Mouse (Mus musculus) cerebellum, adult (tissue): ENCODE measurements around the gene Top2b.

ENCODE experiments used
- ATAC-seq: cut with Nextera tagmentation; 2 replicates; pipeline ENCODE4 v1.9.2; 2017; ENCODE audit warnings: mild to moderate bottlenecking, moderate library complexity, mixed read lengths; ENCODE audit not compliant: insufficient number of reproducible peaks, low FRiP score, low TSS enrichment

Gene Top2b

DNA sequence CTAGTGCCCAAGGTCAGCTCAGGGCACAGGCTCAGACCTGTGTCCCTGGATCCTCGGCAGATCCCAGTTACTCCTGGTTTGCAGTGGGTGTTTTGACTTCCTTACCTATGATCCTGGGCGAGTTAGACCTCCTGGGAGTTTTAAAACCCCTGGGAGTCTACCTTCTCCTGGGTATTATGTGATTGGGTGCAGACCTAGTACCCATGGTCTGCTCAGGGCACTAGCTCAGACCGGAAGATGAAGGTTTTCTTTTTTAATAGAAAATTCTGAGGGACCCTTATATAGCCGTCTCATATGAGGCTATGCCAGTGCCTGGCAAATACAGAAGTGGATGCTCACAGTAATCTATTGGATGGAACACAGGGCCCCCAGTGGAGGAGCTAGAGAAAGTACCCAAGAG, 40.2 kb downstream of the Top2b start:
- no peak for ATAC-seq

DNA sequence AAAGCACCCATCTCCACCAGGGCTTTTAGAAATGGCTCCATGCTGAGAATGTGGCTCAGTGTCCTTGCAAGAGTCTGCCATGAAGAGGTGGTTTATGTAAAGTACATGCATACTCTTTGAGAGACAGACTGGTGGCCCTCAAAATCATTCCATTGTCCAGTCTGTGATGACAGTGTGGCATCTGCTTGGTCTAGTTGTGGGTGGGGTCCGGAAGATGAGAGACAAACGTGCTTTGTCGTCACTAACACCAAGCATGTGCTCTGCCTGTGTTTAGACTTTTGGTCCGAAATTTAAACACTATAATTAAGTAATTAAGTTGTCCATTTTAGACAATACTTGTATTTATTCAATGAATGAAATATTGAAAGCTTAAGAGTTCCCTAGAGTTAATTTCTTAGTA, 49.2 kb downstream of the Top2b start:
- ATAC-seq = no peak

GRCm38 (mm10) chr14:16427569-16427968, 62.6 kb downstream of the Top2b start:
- ATAC-seq = no peak

GRCm38 (mm10) chr14:16431941-16432499, 67.0 kb downstream of the Top2b start:
- ATAC-seq = no peak

GRCm38 (mm10) chr14:16432550-16432949, 67.6 kb downstream of the Top2b start:
- no peak for ATAC-seq

- ATAC-seq = no peak
These were observed 68.2 kb downstream of the Top2b start for GRCm38 (mm10) chr14:16433206-16433605.

GRCm38 (mm10) chr14:16434396-16435171, 69.6 kb downstream of the Top2b start:
- ATAC-seq = peak; percentile 55

DNA sequence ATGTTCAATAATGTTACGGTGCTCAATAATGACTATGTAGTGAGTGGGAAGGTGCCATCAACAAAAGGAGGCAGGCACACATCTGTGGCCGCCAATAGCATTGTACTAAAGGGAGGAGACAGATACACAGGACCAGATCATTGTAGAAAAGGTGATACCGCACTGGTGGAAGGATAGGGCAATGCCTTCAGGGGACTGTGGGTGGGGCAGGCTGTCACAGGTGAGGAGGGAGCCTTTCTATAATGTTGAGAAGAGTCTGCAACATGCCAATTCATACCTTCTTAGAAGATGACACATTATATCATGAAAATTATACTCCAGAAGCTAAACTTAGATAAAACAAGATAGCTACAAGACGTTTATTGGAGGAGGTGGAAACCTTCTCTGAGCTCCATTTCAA, 72.4 kb downstream of the Top2b start:
- ATAC-seq = no peak

DNA sequence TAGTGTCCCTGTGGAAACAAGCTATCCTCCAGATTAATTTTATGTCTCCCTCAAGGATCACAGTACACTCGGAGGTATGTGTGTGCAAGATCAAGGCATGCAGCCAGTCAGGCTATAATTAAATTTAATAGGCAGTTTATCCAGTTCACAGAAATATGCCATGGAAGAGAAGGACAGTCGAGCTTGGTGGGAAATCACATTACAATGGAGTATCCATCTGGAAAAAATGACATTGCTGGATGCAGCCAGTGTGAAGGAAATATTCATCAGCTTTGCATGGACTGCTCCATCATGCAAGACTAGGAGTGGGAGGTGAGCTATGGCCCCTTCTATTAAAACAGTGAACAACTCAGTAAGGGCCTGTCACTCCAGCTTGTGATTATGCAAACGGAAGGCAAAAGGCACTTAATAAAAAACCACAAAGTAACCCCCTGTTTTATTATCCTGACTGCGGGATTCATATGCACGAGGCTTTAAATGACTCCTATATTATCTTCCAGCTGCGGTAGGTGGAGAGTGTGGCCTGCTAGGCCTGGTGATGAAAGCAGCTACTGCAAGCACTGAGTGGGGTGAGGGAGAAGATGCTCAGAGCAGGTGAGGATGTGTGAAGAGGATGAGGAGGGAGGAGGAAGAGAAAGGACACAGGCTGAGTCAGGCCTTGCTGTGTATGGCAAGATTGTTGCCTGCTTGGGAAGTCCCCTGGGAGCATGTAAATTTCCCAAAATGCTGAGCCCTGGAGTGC, 74.6 kb downstream of the Top2b start:
- ATAC-seq = no peak

DNA sequence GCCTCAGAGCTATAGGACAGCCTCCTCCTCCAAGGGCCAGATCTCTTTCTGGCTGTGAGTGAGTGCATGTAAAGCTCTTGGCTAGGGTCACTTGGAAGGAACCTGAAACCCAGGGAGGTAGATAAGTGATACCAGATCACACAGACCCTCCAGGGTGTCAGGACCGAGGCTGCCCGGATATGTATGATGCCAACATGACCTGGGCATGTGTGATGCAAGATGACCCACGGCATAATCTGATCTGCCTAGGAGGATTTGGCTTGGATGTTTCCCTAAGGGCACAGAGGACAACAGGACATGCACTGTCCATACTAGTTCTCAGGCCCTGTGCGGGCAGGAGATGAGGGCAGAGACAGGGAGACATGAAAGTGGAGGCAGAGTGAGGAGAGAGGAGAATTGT, 79.9 kb downstream of the Top2b start:
- no peak for ATAC-seq

DNA sequence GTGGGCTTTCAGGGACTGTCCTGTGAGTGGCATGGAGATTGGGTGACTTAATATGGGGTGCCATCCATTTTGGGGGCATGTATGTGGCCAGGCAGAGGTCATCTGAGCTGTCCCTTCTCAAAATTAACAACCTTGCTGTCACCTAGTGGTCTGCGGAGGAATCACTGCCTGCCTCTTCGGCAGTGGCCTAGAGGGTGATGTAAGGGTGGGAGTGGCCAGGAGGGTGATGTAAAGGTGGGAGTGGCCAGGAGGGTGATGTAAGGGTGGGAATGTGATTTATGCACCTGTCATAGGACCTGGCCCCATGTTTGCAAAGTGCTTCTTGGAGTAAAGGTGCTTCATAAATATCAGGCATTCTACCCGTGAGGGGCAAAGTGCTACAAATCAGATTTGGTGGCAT, 82.6 kb downstream of the Top2b start:
- ATAC-seq = 0 out of 2 replicates have a peak, but pooled peaks have one; percentile 20

DNA sequence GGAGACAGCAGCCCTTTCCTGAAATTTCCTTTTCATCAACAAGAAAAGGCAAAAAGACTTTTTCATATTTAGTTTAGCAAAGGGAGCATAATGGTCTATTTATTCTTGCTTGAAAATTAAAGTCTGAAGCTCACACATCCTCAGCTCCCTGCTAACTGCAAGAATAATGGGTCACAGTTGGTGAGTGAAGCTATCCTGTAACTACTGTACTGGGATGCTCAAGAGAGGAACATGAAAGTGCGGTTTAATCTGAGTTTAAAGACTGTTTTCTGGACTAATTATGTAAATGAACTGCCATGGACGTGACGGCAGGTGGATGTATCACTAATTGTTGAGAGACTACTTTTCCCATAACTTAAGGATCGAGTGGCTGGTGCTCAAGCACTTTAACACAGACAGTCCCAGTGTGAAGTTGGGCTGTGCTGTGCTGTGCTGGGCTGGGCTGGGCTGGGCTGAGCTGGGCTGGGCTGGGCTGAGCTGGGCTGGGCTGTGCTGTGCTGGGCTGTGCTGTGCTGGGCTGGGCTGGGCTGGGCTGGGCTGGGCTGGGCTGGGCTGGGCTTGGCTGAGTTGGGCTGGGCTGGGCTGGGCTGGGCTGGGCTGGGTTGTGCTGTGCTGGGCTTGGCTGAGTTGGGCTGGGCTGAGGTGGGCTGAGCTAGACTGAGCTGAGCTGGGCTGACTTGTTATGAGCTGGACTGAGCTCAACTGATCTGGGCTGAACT, 83.4 kb downstream of the Top2b start:
- no peak for ATAC-seq

GRCm38 (mm10) chr14:16478606-16479323, 113.8 kb downstream of the Top2b start:
- ATAC-seq = no peak

- ATAC-seq = no peak
These were observed 114.5 kb downstream of the Top2b start for GRCm38 (mm10) chr14:16479521-16479920.

DNA sequence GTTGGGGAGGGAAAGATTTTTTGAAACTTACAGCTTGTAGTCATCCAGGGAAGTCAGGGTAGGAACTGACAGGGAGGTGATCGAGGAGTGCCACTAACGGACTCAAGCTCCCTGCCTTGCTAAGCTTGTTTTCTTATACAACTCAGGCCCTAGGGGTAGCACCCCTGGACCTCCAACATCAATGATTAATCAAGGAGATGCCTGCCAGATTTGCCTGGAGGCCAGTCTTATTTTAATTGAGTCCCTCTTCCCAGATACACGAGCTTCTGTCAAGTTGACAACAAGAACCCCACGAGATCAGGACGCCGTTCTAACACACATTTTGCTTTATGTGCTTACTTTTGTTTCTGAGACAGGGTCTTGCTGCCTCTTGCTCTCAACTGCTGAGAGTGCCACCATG, 115.6 kb downstream of the Top2b start:
- no peak for ATAC-seq

GRCm38 (mm10) chr14:16483656-16484380, 118.8 kb downstream of the Top2b start:
- ATAC-seq = peak; percentile 36; the same call in 1 of the 2 replicates
